Mouse (Mus musculus): ENCODE results near the gene Tbp. TPM values are rescaled to one million over a fixed set of nuclear protein-coding genes. Genes with fewer than 3 reads are reported as not detected.
A peak's percentile ranks its signal among the peaks of the same experiment; 100 is the strongest.

Tbp gene
- polyA plus RNA-seq, 1 experiment from 2014 or later = 12.3 TPM

DNA sequence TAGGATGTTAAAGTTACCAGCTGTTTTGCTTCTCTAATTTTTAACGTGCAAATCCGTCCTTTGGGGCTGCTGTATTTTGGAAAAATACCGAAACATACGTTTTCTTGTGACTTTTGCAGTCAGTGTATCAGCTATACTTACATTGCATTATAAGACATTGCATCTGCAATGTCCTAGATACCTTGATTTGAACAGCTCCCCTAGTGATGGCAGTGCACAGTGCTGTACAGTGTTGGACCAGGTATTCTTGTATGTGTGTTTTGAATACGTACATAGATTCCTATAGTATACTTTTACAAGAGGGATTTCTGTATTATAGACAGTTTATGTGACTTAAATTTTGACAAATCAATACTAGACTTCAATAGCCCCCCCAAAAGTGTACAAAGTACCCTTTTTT is 18.5 kb downstream of the Tbp start:
- peaks cover 80% of the 10 kb centered on the region for H3K36me3 ChIP-seq (replicated peaks; ENCODE audit: insufficient read depth, low read length)
- 87% methylated on average over 5 of the region's 5 CpGs for WGBS (ENCODE audit: insufficient replicate concordance)
- no peaks in the 10 kb centered on the region for H3K9me3 ChIP-seq (ENCODE audit: low read length)
- TF ChIP-seq CTCF (IDR thresholded peaks at IDR 0.05; ENCODE audit: low read depth) (no peak), EP300 (IDR thresholded peaks at IDR 0.05; ENCODE audit: low read depth) (no peak)
- H3K27me3 ChIP-seq (ENCODE audit: insufficient read depth, low read length) = no peaks in the 10 kb centered on the region
- no peak for DNase-seq
- H3K27ac ChIP-seq (ENCODE audit: low read depth) = no peak overlapping the region
- no peak for ATAC-seq
- no peak overlapping the region for H3K9ac ChIP-seq (replicated peaks)
- no peak overlapping the region for H3K4me2 ChIP-seq (ENCODE audit: low read depth, low read length)
- H3K4me1 ChIP-seq (ENCODE audit: insufficient read depth) = no peaks in the 10 kb centered on the region
- no peak overlapping the region for H3K4me3 ChIP-seq (ENCODE audit: low read depth, low read length)

GRCm38 (mm10) chr17:15518766-15519165 is 19.1 kb downstream of the Tbp start:
- no peak for ATAC-seq
- WGBS (ENCODE audit: insufficient replicate concordance) = 94% methylated on average over 1 of the region's 1 CpGs
- Histone ChIP-seq H3K4me3 (ENCODE audit: low read depth, low read length) (no peak overlapping the region), H3K9me3 (ENCODE audit: low read length) (no peaks in the 10 kb centered on the region), H3K4me1 (ENCODE audit: insufficient read depth) (no peaks in the 10 kb centered on the region), H3K4me2 (ENCODE audit: low read depth, low read length) (no peak overlapping the region), H3K36me3 (replicated peaks; ENCODE audit: insufficient read depth, low read length) (peaks cover 79% of the 10 kb centered on the region), H3K9ac (replicated peaks) (no peak overlapping the region), H3K27ac (ENCODE audit: low read depth) (no peak overlapping the region), H3K27me3 (ENCODE audit: insufficient read depth, low read length) (no peaks in the 10 kb centered on the region)
- no peak for DNase-seq
- TF ChIP-seq EP300 (IDR thresholded peaks at IDR 0.05; ENCODE audit: low read depth) (no peak), CTCF (IDR thresholded peaks at IDR 0.05; ENCODE audit: low read depth) (no peak)

DNA sequence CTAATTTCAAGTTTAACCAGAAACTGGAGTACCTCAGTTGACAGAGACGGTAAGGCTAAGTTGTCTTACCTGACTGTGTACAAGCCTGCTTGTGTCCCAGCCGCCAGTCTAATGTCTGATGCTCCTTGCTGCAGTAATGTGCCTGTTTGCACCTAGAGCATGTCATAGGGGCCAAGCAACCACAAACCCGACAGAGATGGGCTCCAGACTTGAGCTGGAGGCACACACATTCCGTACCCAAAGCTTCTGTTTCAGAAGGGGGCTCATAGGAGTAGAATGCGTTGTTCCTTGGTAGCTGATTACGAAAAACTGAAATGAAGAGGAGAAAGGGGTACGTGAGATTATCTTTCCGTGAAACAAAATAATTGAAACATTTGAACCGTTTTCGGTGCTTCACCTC is 26.6 kb downstream of the Tbp start:
- H3K27me3 ChIP-seq (ENCODE audit: insufficient read depth, low read length) = no peaks in the 10 kb centered on the region
- DNase-seq (no peak), ATAC-seq (no peak)
- peak overlapping the region; percentile 93 for H3K4me3 ChIP-seq (ENCODE audit: low read depth, low read length)
- WGBS (ENCODE audit: insufficient replicate concordance) = 12% methylated on average over 10 of the region's 10 CpGs
- H3K4me1 ChIP-seq (ENCODE audit: insufficient read depth) = peaks cover 15% of the 10 kb centered on the region
- TF ChIP-seq CTCF (IDR thresholded peaks at IDR 0.05; ENCODE audit: low read depth) (no peak), EP300 (IDR thresholded peaks at IDR 0.05; ENCODE audit: low read depth) (no peak)
- peak overlapping the region; percentile 99 for H3K4me2 ChIP-seq (ENCODE audit: low read depth, low read length)
- no peaks in the 10 kb centered on the region for H3K9me3 ChIP-seq (ENCODE audit: low read length)
- H3K27ac ChIP-seq (ENCODE audit: low read depth) = peak overlapping the region; percentile 88; the same call in 1 of the 2 replicates
- peaks cover 36% of the 10 kb centered on the region for H3K36me3 ChIP-seq (replicated peaks; ENCODE audit: insufficient read depth, low read length)
- peak overlapping the region; percentile 86 for H3K9ac ChIP-seq (replicated peaks)

- TF ChIP-seq CTCF (IDR thresholded peaks at IDR 0.05; ENCODE audit: low read depth) (peak; percentile 56), EP300 (IDR thresholded peaks at IDR 0.05; ENCODE audit: low read depth) (no peak)
- H3K4me3 ChIP-seq (ENCODE audit: low read depth, low read length) = peak within 1 kb of the TSS; percentile 93
- H3K27ac ChIP-seq (ENCODE audit: low read depth) = peak within 1 kb of the TSS; percentile 88
- peaks cover 29% of the 10 kb centered on the region for H3K36me3 ChIP-seq (replicated peaks; ENCODE audit: insufficient read depth, low read length)
- WGBS (ENCODE audit: insufficient replicate concordance) = under 1% methylated on average over 53 of the region's 55 CpGs
- no peaks in the 10 kb centered on the region for H3K27me3 ChIP-seq (ENCODE audit: insufficient read depth, low read length)
- peak; percentile 98 for DNase-seq
- peak within 1 kb of the TSS; percentile 86 for H3K9ac ChIP-seq (replicated peaks)
- peak; percentile 100 for ATAC-seq
- no peaks in the 10 kb centered on the region for H3K9me3 ChIP-seq (ENCODE audit: low read length)
- H3K4me1 ChIP-seq (ENCODE audit: insufficient read depth) = peaks cover 15% of the 10 kb centered on the region
- peak within 1 kb of the TSS; percentile 99 for H3K4me2 ChIP-seq (ENCODE audit: low read depth, low read length)
These were observed 27.5 kb downstream of the Tbp start, which contains the start of gene Pdcd2 for GRCm38 (mm10) chr17:15526986-15527810. Gene Pdcd2 (minus strand): TSS chr17:15527301.

- no peaks in the 10 kb centered on the region for H3K9me3 ChIP-seq (ENCODE audit: low read length)
- peaks cover 25% of the 10 kb centered on the region for H3K36me3 ChIP-seq (replicated peaks; ENCODE audit: insufficient read depth, low read length)
- no peak for DNase-seq
- peaks cover 15% of the 10 kb centered on the region for H3K4me1 ChIP-seq (ENCODE audit: insufficient read depth)
- peak overlapping the region; percentile 86 for H3K9ac ChIP-seq (replicated peaks)
- TF ChIP-seq EP300 (IDR thresholded peaks at IDR 0.05; ENCODE audit: low read depth) = no peak
- no peak for TF ChIP-seq CTCF (IDR thresholded peaks at IDR 0.05; ENCODE audit: low read depth)
- H3K4me3 ChIP-seq (ENCODE audit: low read depth, low read length) = peak overlapping the region; percentile 93
- H3K4me2 ChIP-seq (ENCODE audit: low read depth, low read length) = peak overlapping the region; percentile 99
- H3K27ac ChIP-seq (ENCODE audit: low read depth) = peak overlapping the region; percentile 88
- 29% methylated on average over 3 of the region's 3 CpGs for WGBS (ENCODE audit: insufficient replicate concordance)
- ATAC-seq = no peak
- no peaks in the 10 kb centered on the region for H3K27me3 ChIP-seq (ENCODE audit: insufficient read depth, low read length)
These were observed 28.1 kb downstream of the Tbp start for GRCm38 (mm10) chr17:15527811-15528136.

GRCm38 (mm10) chr17:15528887-15529286 is 29.2 kb downstream of the Tbp start:
- 36% methylated on average over 2 of the region's 2 CpGs for WGBS (ENCODE audit: insufficient replicate concordance)
- Histone ChIP-seq H3K4me1 (ENCODE audit: insufficient read depth) (peaks cover 15% of the 10 kb centered on the region), H3K27me3 (ENCODE audit: insufficient read depth, low read length) (no peaks in the 10 kb centered on the region), H3K4me2 (ENCODE audit: low read depth, low read length) (no peak overlapping the region), H3K27ac (ENCODE audit: low read depth) (no peak overlapping the region), H3K36me3 (replicated peaks; ENCODE audit: insufficient read depth, low read length) (peaks cover 15% of the 10 kb centered on the region; the same call in 1 of the 2 replicates), H3K4me3 (ENCODE audit: low read depth, low read length) (no peak overlapping the region), H3K9me3 (ENCODE audit: low read length) (no peaks in the 10 kb centered on the region), H3K9ac (replicated peaks) (no peak overlapping the region)
- no peak for ATAC-seq
- DNase-seq = no peak
- TF ChIP-seq EP300 (IDR thresholded peaks at IDR 0.05; ENCODE audit: low read depth) = no peak
- TF ChIP-seq CTCF (IDR thresholded peaks at IDR 0.05; ENCODE audit: low read depth) = no peak

All from liver, postnatal 0 days (tissue).